23 mouse cellular contexts compared by ENCODE assay signal in the genomic region with DNA sequence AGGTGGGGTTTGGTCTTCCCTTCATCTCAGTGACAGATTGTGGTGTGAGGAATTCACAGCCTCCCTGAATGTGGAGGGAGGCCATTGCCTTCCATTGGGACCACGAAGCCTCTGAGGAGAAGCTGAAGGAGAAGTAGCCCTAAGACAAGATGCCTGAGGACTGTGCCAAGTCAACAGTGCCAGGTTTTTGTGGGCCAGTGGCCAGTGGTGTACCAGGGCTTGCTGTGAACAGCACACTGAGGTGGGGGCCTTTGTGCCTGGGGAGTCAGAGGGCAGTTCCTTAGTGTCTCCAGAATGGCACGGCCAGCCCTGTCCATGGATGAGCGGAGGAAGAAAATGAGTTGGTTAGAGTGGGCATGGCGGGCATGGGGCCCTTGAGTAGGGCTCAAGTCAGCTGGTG.
"Had no signal": no experiment of that assay in that cellular context is flagged by ENCODE, and none has a peak within 500 bp of the region (broad histone marks: within the 10 kb centered on the region; RNA-seq: fewer than 3 reads in every experiment).

No protein-coding gene starts in this region.

- H3K4me1 ChIP-seq: lung, embryonic 15.5 days had no signal

- H3K9ac ChIP-seq: limb, embryonic 12.5 days; limb, embryonic 15.5 days; liver, embryonic 14.5 days; liver, postnatal 0 days; lung, embryonic 15.5 days; midbrain, embryonic 13.5 days; neural tube, embryonic 13.5 days; stomach, embryonic 15.5 days had no signal

- H3K27me3 ChIP-seq: limb, embryonic 12.5 days; limb, embryonic 15.5 days; lung, embryonic 15.5 days; megakaryocyte, embryonic 14.5 days; midbrain, embryonic 13.5 days; neural tube, embryonic 13.5 days; stomach, embryonic 15.5 days had no signal

- DNase-seq: kidney, postnatal 14 days; kidney, postnatal 4 days; left cerebral cortex, postnatal 4 days; liver, postnatal 0 days; lung, postnatal 10 days; lung, postnatal 36 days; right cerebral cortex, postnatal 25 days; spleen, adult 18-20 months; thymus, adult 2 months; thymus, postnatal 14 days; thymus, postnatal 4 days had no signal

- ATAC-seq: liver, postnatal 0 days; midbrain, embryonic 13.5 days; midbrain, embryonic 16.5 days had no signal

- H3K4me2 ChIP-seq: limb, embryonic 12.5 days; limb, embryonic 15.5 days; liver, embryonic 11.5 days; lung, embryonic 15.5 days; midbrain, embryonic 13.5 days; neural tube, embryonic 13.5 days; stomach, embryonic 15.5 days had no signal

- H3K36me3 ChIP-seq: limb, embryonic 12.5 days; lung, embryonic 15.5 days; midbrain, embryonic 10.5 days; midbrain, embryonic 13.5 days; neural tube, embryonic 13.5 days; stomach, embryonic 15.5 days had no signal

- H3K4me3 ChIP-seq: limb, embryonic 12.5 days; limb, embryonic 15.5 days; lung, embryonic 15.5 days; megakaryocyte, embryonic 14.5 days; midbrain, embryonic 10.5 days; midbrain, embryonic 13.5 days; myocyte; neural tube, embryonic 13.5 days; stomach, embryonic 15.5 days had no signal

- H3K27ac ChIP-seq: limb, embryonic 12.5 days; limb, embryonic 15.5 days; liver, embryonic 14.5 days; lung, embryonic 15.5 days; midbrain, embryonic 10.5 days; midbrain, embryonic 13.5 days; neural tube, embryonic 13.5 days; stomach, embryonic 15.5 days had no signal

- H3K9me3 ChIP-seq: limb, embryonic 12.5 days; limb, embryonic 15.5 days; lung, embryonic 15.5 days; megakaryocyte, embryonic 14.5 days; midbrain, embryonic 10.5 days; midbrain, embryonic 13.5 days; neural tube, embryonic 13.5 days; stomach, embryonic 15.5 days had no signal
